Mouse (Mus musculus): ENCODE measurements around the gene Arf3. TPM values are rescaled to one million over a fixed set of nuclear protein-coding genes. Genes with fewer than 3 reads are reported as not detected.

Gene Arf3
- 71.9 TPM for polyA plus RNA-seq (2017; shearing (Covaris generic))

GRCm38 (mm10) chr15:98762670-98763529 is at the start of gene Arf3:
Gene Arf3 (minus strand): TSS chr15:98763214.

GRCm38 (mm10) chr15:98809390-98809789 is 46.4 kb upstream of the Arf3 start, which contains the start of gene Ddn:
Gene Ddn (minus strand): TSS chr15:98809490.

GRCm38 (mm10) chr15:98789661-98790535 is 26.9 kb upstream of the Arf3 start, which contains the start of gene Wnt1:
Gene Wnt1 (plus strand): TSS chr15:98789857.

GRCm38 (mm10) chr15:98777762-98778161 is 14.7 kb upstream of the Arf3 start, which contains the start of gene Wnt10b:
Gene Wnt10b (minus strand): TSS chr15:98778150.

GRCm38 (mm10) chr15:98727443-98728321 is 35.3 kb downstream of the Arf3 start, which contains the start of gene Fkbp11:
Gene Fkbp11 (minus strand): TSS chr15:98728198.

GRCm38 (mm10) chr15:98707766-98708372 is 55.1 kb downstream of the Arf3 start, which contains the start of gene Ccdc65:
Gene Ccdc65 (plus strand): TSS chr15:98708207.

Other genes with a start within 250 kb of the Arf3 start
- 46.7 TPM for gene Kansl2, start 228.9 kb downstream of the Arf3 start, polyA plus RNA-seq (2017; shearing (Covaris generic))
- gene Ccnt1, start 192.3 kb downstream of the Arf3 start, polyA plus RNA-seq (2017; shearing (Covaris generic)), result 84.8 TPM
- gene 4930415O20Rik, start 192.2 kb downstream of the Arf3 start, polyA plus RNA-seq (2017; shearing (Covaris generic)), result not detected
- 2.1 TPM for gene Adcy6, start 153.1 kb downstream of the Arf3 start, polyA plus RNA-seq (2017; shearing (Covaris generic))
- gene Cacnb3, start 132.4 kb downstream of the Arf3 start, polyA plus RNA-seq (2017; shearing (Covaris generic)), result 0.43 TPM
- gene Ddx23, start 100.3 kb downstream of the Arf3 start, polyA plus RNA-seq (2017; shearing (Covaris generic)), result 35.7 TPM
- 1.3 TPM for gene Rnd1, start 85.8 kb downstream of the Arf3 start, polyA plus RNA-seq (2017; shearing (Covaris generic))
- gene Ccdc65, start 55.0 kb downstream of the Arf3 start, polyA plus RNA-seq (2017; shearing (Covaris generic)), result not detected
- gene Fkbp11, start 35.0 kb downstream of the Arf3 start, polyA plus RNA-seq (2017; shearing (Covaris generic)), result 1.0 TPM
- not detected for gene Wnt10b, start 14.9 kb upstream of the Arf3 start, polyA plus RNA-seq (2017; shearing (Covaris generic))
- not detected for gene Wnt1, start 26.6 kb upstream of the Arf3 start, polyA plus RNA-seq (2017; shearing (Covaris generic))
- not detected for gene Ddn, start 46.3 kb upstream of the Arf3 start, polyA plus RNA-seq (2017; shearing (Covaris generic))
- gene Prkag1, start 68.3 kb upstream of the Arf3 start, polyA plus RNA-seq (2017; shearing (Covaris generic)), result 137 TPM
- gene Kmt2d, start 108.0 kb upstream of the Arf3 start, polyA plus RNA-seq (2017; shearing (Covaris generic)), result 24.0 TPM
- 17.4 TPM for gene Rhebl1, start 131.3 kb upstream of the Arf3 start, polyA plus RNA-seq (2017; shearing (Covaris generic))
- not detected for gene Dhh, start 135.3 kb upstream of the Arf3 start, polyA plus RNA-seq (2017; shearing (Covaris generic))
- gene Lmbr1l, start 155.0 kb upstream of the Arf3 start, polyA plus RNA-seq (2017; shearing (Covaris generic)), result 65.8 TPM
- gene Tuba1b, start 171.4 kb upstream of the Arf3 start, polyA plus RNA-seq (2017; shearing (Covaris generic)), result 524 TPM
- not detected for gene Gm49450, start 190.3 kb upstream of the Arf3 start, polyA plus RNA-seq (2017; shearing (Covaris generic))
- gene Tuba1a, start 190.5 kb upstream of the Arf3 start, polyA plus RNA-seq (2017; shearing (Covaris generic)), result 198 TPM